Mouse (Mus musculus) thymus, adult 2 months (tissue): ENCODE measurements around the gene Myo1e. TPM values are rescaled to one million over a fixed set of nuclear protein-coding genes. Genes with fewer than 3 reads are reported as not detected.

Experiments
- DNase-seq: peaks from one replicate; pipeline ENCODE4 v3.0.0; 2021
- H3K27ac ChIP-seq: fragments of 200-500 bp; 2 replicates; pipeline ENCODE4 v1.5.1; 2012; ENCODE audit warnings: low read length, control low read depth; ENCODE audit not compliant: control insufficient read depth, insufficient read depth
- H3K27me3 ChIP-seq: fragments of 200-500 bp; 2 replicates; pipeline ENCODE4 v1.6.1; 2012; ENCODE audit warnings: mild to moderate bottlenecking, low read length, moderate library complexity, mixed read lengths; ENCODE audit not compliant: control insufficient read depth, insufficient read depth
- H3K36me3 ChIP-seq: fragments of 200-500 bp; 2 replicates; pipeline ENCODE4 v1.6.1; 2012; ENCODE audit warnings: mild to moderate bottlenecking, low read length, moderate library complexity; ENCODE audit not compliant: control insufficient read depth, insufficient read depth
- H3K4me1 ChIP-seq: fragments of 200-500 bp; replicated peaks from 2 replicates; pipeline ENCODE4 v1.6.1; 2012; ENCODE audit warnings: low read length; ENCODE audit not compliant: control insufficient read depth, insufficient read depth
- H3K4me3 ChIP-seq: fragments of 200-500 bp; 2 replicates; pipeline ENCODE4 v1.5.1; 2012; ENCODE audit warnings: mild to moderate bottlenecking, low read length, control low read depth, moderate library complexity; ENCODE audit not compliant: control insufficient read depth, insufficient read depth
- CTCF ChIP-seq: fragments of 200-500 bp; IDR thresholded peaks from 2 replicates; pipeline ENCODE4 v1.5.1; 2012; ENCODE audit warnings: mild to moderate bottlenecking, control low read depth, low read length, moderate library complexity, borderline replicate concordance; ENCODE audit not compliant: control insufficient read depth, poor library complexity, insufficient read depth; ENCODE audit errors: extremely low read depth
- POLR2A ChIP-seq: fragments of 200-500 bp; IDR thresholded peaks from 2 replicates; pipeline ENCODE4 v1.6.1; 2012; ENCODE audit warnings: mild to moderate bottlenecking, low read length, control low read depth, moderate library complexity; ENCODE audit not compliant: control insufficient read depth, poor library complexity, insufficient read depth; ENCODE audit errors: extremely low read depth
- WGBS: fragments of 180-500 bp; shearing (Covaris S2); methylation state at CpG from one replicate; pipeline ENCODE4 v1.1.7; 2018; 5-methylcytosine and 5-hydroxymethylcytosine counted together
- polyA plus RNA-seq: library from polyadenylated mRNA; depleted of rRNA; stranded (reverse); fragments of >200 nt; gene quantifications from 2 replicates; pipeline ENCODE4 v1.2.3, GENCODE M21; 2012

Myo1e gene
- polyA plus RNA-seq, 1 experiment: 3.7 TPM

DNA sequence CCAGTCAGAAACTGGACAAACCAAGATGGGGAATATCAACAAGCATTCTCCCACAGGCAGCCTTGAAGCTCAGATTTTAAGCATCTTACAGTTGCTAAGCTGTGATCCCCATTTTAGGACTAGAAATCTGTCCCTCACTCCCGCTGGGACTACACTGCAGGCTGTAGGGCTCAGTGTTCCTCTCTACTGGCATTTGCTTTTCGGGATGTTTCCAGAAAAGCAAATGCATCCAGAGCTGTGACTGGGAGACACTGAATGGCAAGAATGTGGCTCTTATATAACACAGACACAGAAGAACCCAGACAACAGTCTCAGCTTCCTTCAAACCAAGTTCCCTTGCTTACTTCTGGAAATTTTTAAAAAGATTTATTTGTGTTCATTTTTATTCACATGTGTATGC is 158.8 kb downstream of the Myo1e start:
- Histone ChIP-seq H3K27me3 (no peaks in the 10 kb centered on the region), H3K36me3 (no peaks in the 10 kb centered on the region), H3K4me1 (peaks cover 4% of the 10 kb centered on the region), H3K27ac (no peak overlapping the region), H3K4me3 (no peak overlapping the region)
- no peak for TF ChIP-seq POLR2A
- no peak for TF ChIP-seq CTCF
- WGBS: 93% methylated on average over 2 of the region's 2 CpGs
- DNase-seq: no peak

GRCm38 (mm10) chr9:70366898-70367297 is 159.7 kb downstream of the Myo1e start:
- no peak overlapping the region for H3K4me3 ChIP-seq
- no peaks in the 10 kb centered on the region for H3K27me3 ChIP-seq
- H3K27ac ChIP-seq: no peak overlapping the region
- 31% methylated on average over 6 of the region's 6 CpGs for WGBS
- no peaks in the 10 kb centered on the region for H3K36me3 ChIP-seq
- TF ChIP-seq CTCF (no peak), POLR2A (no peak)
- no peak for DNase-seq
- H3K4me1 ChIP-seq: peaks cover 4% of the 10 kb centered on the region

GRCm38 (mm10) chr9:70371638-70372037 is 164.5 kb downstream of the Myo1e start:
- no peak overlapping the region for H3K4me3 ChIP-seq
- DNase-seq: no peak
- no peak overlapping the region for H3K27ac ChIP-seq
- peaks cover 4% of the 10 kb centered on the region for H3K4me1 ChIP-seq
- TF ChIP-seq POLR2A: no peak
- TF ChIP-seq CTCF: no peak
- no peaks in the 10 kb centered on the region for H3K27me3 ChIP-seq
- no peaks in the 10 kb centered on the region for H3K36me3 ChIP-seq
- 22% methylated on average over 5 of the region's 5 CpGs for WGBS

DNA sequence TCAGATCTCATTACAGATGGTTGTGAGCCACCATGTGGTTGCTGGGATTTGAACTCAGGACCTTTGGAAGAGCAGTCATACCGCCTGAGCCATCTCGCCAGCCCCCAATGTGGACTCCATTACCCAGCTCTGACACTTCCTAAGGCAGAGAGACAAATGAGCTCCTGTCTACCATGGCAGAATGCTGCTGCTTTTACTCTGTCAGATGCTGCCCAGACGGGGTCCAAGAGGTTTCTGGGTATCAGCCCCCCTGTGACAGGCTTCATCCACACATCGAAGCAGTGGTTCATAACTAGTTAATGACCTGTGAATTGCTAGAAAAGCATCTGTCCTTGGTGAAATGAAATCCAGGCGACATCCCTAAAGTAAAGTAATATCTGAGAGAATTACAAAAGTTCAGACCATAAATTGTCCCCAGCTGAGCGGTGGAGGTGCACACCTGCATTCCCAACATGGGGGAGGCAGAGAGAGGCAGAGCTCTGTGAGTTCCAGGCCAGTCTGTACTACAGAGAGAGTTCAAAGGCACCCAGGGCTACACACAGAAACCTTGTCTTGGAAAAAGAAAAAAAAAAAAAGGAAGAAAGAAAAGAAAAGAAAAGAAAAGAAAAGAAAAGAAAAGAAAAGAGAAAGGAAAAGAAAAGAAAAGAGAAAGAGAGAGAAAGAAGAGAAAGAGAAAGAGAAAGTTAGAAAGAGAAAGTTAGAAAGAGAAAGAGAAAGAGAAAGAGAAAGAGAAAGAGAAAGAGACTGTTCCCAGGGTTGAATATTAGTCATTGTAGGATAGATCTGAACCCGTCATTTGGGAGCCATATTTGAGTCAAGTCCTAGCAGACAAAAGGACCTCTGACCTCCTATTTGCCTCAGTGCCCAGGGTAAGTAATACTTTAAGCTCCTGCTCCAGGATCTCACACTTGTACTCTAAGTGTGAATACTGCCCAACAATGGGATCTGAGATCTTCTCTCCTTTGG is 172.6 kb downstream of the Myo1e start:
- no peak for TF ChIP-seq CTCF
- no peak for TF ChIP-seq POLR2A
- DNase-seq: no peak
- WGBS: 93% methylated on average over 7 of the region's 7 CpGs
- H3K27me3 ChIP-seq: no peaks in the 10 kb centered on the region
- H3K27ac ChIP-seq: no peak overlapping the region
- no peak overlapping the region for H3K4me3 ChIP-seq
- H3K4me1 ChIP-seq: no peaks in the 10 kb centered on the region; the same call in 1 of the 2 replicates
- H3K36me3 ChIP-seq: no peaks in the 10 kb centered on the region

DNA sequence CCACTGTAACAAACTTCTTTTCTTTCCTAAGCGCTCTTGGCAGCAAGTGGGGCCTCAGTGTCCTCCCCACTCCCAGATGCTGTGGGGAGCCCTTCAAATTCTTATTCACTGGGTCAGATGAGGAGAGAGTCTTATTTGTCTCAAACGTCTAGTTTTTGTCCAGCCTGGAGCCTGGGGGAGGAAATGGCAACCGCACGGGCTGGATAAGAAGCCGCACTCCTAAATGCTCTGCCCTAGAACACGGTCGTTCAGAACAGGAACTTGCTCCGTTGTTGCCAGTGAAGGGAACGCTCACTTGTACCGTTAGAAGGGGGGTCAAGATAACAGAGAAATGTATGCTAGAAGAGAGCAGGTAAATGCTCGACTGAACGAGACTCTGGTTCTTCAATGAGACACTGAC is 174.9 kb downstream of the Myo1e start:
- H3K27me3 ChIP-seq: no peaks in the 10 kb centered on the region
- no peaks in the 10 kb centered on the region; the same call in 1 of the 2 replicates for H3K4me1 ChIP-seq
- WGBS: 36% methylated on average over 12 of the region's 12 CpGs
- DNase-seq: no peak
- no peak overlapping the region for H3K4me3 ChIP-seq
- H3K27ac ChIP-seq: no peak overlapping the region
- TF ChIP-seq CTCF (no peak), POLR2A (no peak)
- H3K36me3 ChIP-seq: no peaks in the 10 kb centered on the region

DNA sequence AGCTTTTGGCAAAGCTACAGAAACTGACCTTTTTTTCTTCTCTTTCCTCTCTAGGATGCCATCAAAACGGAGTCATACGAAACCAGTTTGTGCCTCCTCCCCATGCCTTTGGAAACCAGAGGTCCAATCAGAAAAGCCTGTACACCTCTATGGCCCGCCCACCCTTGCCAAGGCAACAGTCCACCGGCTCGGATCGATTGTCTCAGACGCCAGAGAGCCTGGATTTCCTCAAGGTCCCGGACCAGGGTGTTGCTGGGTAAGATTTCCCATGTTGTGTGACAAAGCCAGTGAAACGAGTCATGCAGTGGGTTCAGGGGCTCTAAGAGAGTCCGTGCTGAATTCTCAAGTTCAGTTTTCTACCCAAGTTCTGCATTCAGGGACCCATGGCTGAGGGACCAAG is 176.6 kb downstream of the Myo1e start:
- WGBS: 85% methylated on average over 10 of the region's 10 CpGs
- Histone ChIP-seq H3K27ac (no peak overlapping the region), H3K4me3 (no peak overlapping the region), H3K27me3 (no peaks in the 10 kb centered on the region), H3K4me1 (no peaks in the 10 kb centered on the region; the same call in 1 of the 2 replicates), H3K36me3 (no peaks in the 10 kb centered on the region)
- DNase-seq: no peak
- TF ChIP-seq POLR2A (no peak), CTCF (no peak)
